Mouse (Mus musculus) heart, adult 2 months (tissue): ENCODE results near the gene Atg5.

ENCODE experiments used
- EP300 ChIP-seq: fragments of 200-500 bp; IDR thresholded peaks from 2 replicates; pipeline ENCODE4 v1.6.1; 2011; ENCODE audit warnings: low read depth, low read length, control low read depth; ENCODE audit not compliant: insufficient read depth
- POLR2A ChIP-seq: fragments of 200-500 bp; IDR thresholded peaks from 2 replicates; pipeline ENCODE4 v1.6.1; 2011; ENCODE audit warnings: mild to moderate bottlenecking, low read depth, low read length, control low read depth; ENCODE audit not compliant: insufficient read depth

DNA sequence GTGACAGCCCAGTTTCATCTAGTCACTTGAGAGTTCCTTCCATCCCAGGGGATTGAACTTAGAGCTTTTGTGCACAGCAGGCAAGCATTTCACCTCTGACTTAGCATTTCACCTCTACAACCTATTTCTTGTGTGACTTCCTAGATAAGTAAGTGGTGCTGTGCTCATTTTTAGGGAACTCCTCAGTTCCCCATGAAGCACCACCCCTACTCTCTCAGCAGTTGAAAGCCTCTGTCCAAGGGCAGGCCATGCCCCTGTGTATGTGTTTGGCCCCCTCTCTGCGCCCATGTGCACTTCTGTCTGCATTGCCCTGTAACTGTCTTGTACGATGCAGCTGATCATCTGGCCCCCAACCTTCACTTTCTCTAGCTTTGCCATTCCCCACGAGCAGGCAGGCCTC is 132.0 kb downstream of the Atg5 start:
- TF ChIP-seq POLR2A: no peak
- no peak for TF ChIP-seq EP300
